In the genomic region with DNA sequence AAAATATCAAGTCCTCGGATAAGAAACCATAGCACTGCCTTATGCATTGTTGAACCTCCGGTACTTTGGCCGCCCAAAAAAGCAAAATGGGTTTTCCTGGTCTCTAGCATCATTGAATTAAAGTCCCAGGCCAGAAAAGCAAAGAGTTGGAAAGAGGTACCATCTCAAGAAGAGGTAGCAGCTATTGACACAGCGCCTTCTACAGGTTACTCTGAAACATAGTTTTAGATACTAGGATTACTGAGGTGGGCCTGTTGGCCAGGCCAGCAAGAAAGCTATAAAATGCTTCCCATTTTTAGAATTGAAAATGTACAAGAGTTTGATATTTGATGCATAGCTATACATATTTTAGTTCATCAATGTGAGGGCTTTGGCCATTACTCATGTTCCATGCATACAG, we compare ENCODE assay signal across 12 mouse cellular contexts. TPM values are rescaled to one million over a fixed set of nuclear protein-coding genes. Genes with fewer than 3 reads are reported as not detected.
DNase-seq lines count a peak whose midpoint lies in the region; TF ChIP-seq lines count a peak whose summit lies in the region.
"Had no signal": no experiment of that assay in that cellular context is flagged by ENCODE, and none has a peak within 500 bp of the region (broad histone marks: within the 10 kb centered on the region; RNA-seq: fewer than 3 reads in every experiment).

No protein-coding gene starts in this region.

- 90% methylated on average over 4 of the region's 4 CpGs for WGBS in embryonic facial prominence, embryonic 10.5 days

- peaks cover 58% of the 10 kb centered on the region for H3K79me2 ChIP-seq in myocyte (ENCODE audit: control insufficient read depth, insufficient read depth)

- H3ac ChIP-seq in myocyte (ENCODE audit: control insufficient read depth, insufficient read length), result no peak overlapping the region

- peaks cover 5% of the 10 kb centered on the region; the same call in 1 of the 2 replicates for H3K9me3 ChIP-seq in embryonic facial prominence, embryonic 10.5 days

- no peak for DNase-seq in layer of hippocampus, adult 2 months (ENCODE audit: low spot score in 2 of 2)
- DNase-seq in layer of hippocampus, adult 18-20 months (ENCODE audit: low spot score in 2 of 2), result no peak
- DNase-seq in ES-CJ7 (ENCODE audit: low read depth, low spot score), result peak; percentile 69
- no peak for DNase-seq in embryonic facial prominence, embryonic 10.5 days (ENCODE audit: low spot score)
- no peak for DNase-seq in kidney, adult 18-20 months
- DNase-seq in kidney, adult 11 months, result no peak
- DNase-seq: adrenal gland, adult 2 months; heart, postnatal 36 days; lung, adult 2 months; right cerebral cortex, postnatal 25 days; thymus, postnatal 36 days had no signal

- peak; percentile 55 for TF ChIP-seq CTCF in layer of hippocampus, adult 2 months (conservative IDR thresholded peaks at IDR 0.05)

- no peak overlapping the region for H3K27ac ChIP-seq in layer of hippocampus, adult 2 months
- no peak overlapping the region for H3K27ac ChIP-seq in embryonic facial prominence, embryonic 10.5 days (replicated peaks)

- H3K4me3 ChIP-seq in layer of hippocampus, adult 2 months, result no peak overlapping the region
- peak overlapping the region; percentile 87 for H3K4me3 ChIP-seq in embryonic facial prominence, embryonic 10.5 days
- H3K4me3 ChIP-seq in myocyte, result no peak overlapping the region

- peak overlapping the region; percentile 75 for H3K4me2 ChIP-seq in myocyte (ENCODE audit: low read depth)

- H3K36me3 ChIP-seq in embryonic facial prominence, embryonic 10.5 days (replicated peaks), result peaks cover 59% of the 10 kb centered on the region
- peaks cover 27% of the 10 kb centered on the region for H3K36me3 ChIP-seq in myocyte (ENCODE audit: control insufficient read depth, insufficient read depth)

- no peaks in the 10 kb centered on the region for H3K27me3 ChIP-seq in embryonic facial prominence, embryonic 10.5 days (replicated peaks; ENCODE audit: low read depth, poor library complexity, severe bottlenecking)
- H3K27me3 ChIP-seq in myocyte (ENCODE audit: control insufficient read depth, insufficient read depth, insufficient read length), result no peaks in the 10 kb centered on the region

- H3K4me1 ChIP-seq in embryonic facial prominence, embryonic 10.5 days, result peaks cover 30% of the 10 kb centered on the region

- TF ChIP-seq POLR2A in myocyte (IDR thresholded peaks at IDR 0.05; ENCODE audit: insufficient read length, low read depth), result no peak

TF ChIP-seq in myocyte, 11 proteins besides CTCF, POLR2A, EP300 and RAD21:
- no peak for TF ChIP-seq SRF (IDR thresholded peaks at IDR 0.05; ENCODE audit: control insufficient read depth, insufficient read length, low read depth)

RNA-seq across cellular contexts. Expression of a gene that starts 2.9 kb away (rescaled TPM):
- 10 to 100 TPM; 27.1 to 28.4 TPM for total RNA-seq in layer of hippocampus, adult 2 months (2021)
- 10 to 100 TPM; 24.8 to 31.3 TPM for total RNA-seq in layer of hippocampus, adult 18-20 months (2021)
- polyA plus RNA-seq in embryonic facial prominence, embryonic 10.5 days (2016; fragmentation: Nextera tagmentation; extraction: Ambion mirVana), result 265 and 285 TPM in 2 replicates
- 57.1 TPM for polyA plus RNA-seq in myocyte (2012; fragmentation: generic; extraction: Trizol)
